17 mouse cellular contexts compared by ENCODE assay signal in genomic region chr11:40851361-40851760, GRCm38 (mm10).
A peak's percentile ranks its signal among the peaks of the same experiment; 100 is the strongest.
DNase-seq lines count a peak whose midpoint lies in the region; ATAC-seq lines count a peak whose summit lies in the region.
"Had no signal": no experiment of that assay in that cellular context is flagged by ENCODE, and none has a peak within 500 bp of the region (broad histone marks: within the 10 kb centered on the region; RNA-seq: fewer than 3 reads in every experiment).

No protein-coding gene starts in this region.

- H3K36me3 ChIP-seq in kidney, embryonic 16.5 days (ENCODE audit: insufficient read depth, low read length), result no peaks in the 10 kb centered on the region
- no peaks in the 10 kb centered on the region for H3K36me3 ChIP-seq in heart, embryonic 11.5 days (ENCODE audit: control insufficient read depth, insufficient read depth, low read length)
- H3K36me3 ChIP-seq: forebrain, embryonic 15.5 days; limb, embryonic 13.5 days had no signal

- no peak overlapping the region for H3K9ac ChIP-seq in kidney, embryonic 16.5 days (replicated peaks; ENCODE audit: low read length)
- no peak overlapping the region for H3K9ac ChIP-seq in heart, embryonic 11.5 days (ENCODE audit: low read depth, low read length)
- H3K9ac ChIP-seq: forebrain, embryonic 15.5 days; limb, embryonic 13.5 days had no signal

- no peak overlapping the region for H3K4me3 ChIP-seq in kidney, embryonic 16.5 days (ENCODE audit: low read length)
- no peak overlapping the region for H3K4me3 ChIP-seq in heart, embryonic 11.5 days (ENCODE audit: low read depth, low read length)
- H3K4me3 ChIP-seq: forebrain, embryonic 15.5 days; left cerebral cortex, adult 2 months; limb, embryonic 13.5 days; myocyte had no signal

- WGBS in kidney, embryonic 16.5 days, result 60% methylated on average over 1 of the region's 1 CpGs
- WGBS in heart, embryonic 11.5 days (ENCODE audit: insufficient replicate concordance), result 79% methylated on average over 1 of the region's 1 CpGs

- H3K27me3 ChIP-seq in kidney, embryonic 16.5 days (ENCODE audit: insufficient read depth, low read length), result no peaks in the 10 kb centered on the region
- no peaks in the 10 kb centered on the region for H3K27me3 ChIP-seq in heart, embryonic 11.5 days (ENCODE audit: control insufficient read depth, insufficient read depth, low read length)
- H3K27me3 ChIP-seq: forebrain, embryonic 15.5 days; limb, embryonic 13.5 days had no signal

- ATAC-seq in kidney, embryonic 16.5 days (ENCODE audit: low FRiP score, low TSS enrichment), result no peak; the same call in 1 of the 2 replicates
- peak; percentile 22; the same call in 1 of the 2 replicates for ATAC-seq in heart, embryonic 11.5 days (replicated peaks; ENCODE audit: insufficient number of reproducible peaks, low FRiP score, low TSS enrichment)
- no peak for ATAC-seq in megakaryocyte progenitor cell, adult 5-6 weeks (replicated peaks; ENCODE audit: poor library complexity)

- no peak overlapping the region for H3K4me2 ChIP-seq in kidney, embryonic 16.5 days (replicated peaks; ENCODE audit: low read depth, low read length)
- no peak overlapping the region; the same call in 1 of the 2 replicates for H3K4me2 ChIP-seq in heart, embryonic 11.5 days
- H3K4me2 ChIP-seq: forebrain, embryonic 15.5 days; limb, embryonic 13.5 days; midbrain, embryonic 11.5 days had no signal

- H3K9me3 ChIP-seq in kidney, embryonic 16.5 days (ENCODE audit: low read length), result no peaks in the 10 kb centered on the region
- H3K9me3 ChIP-seq in heart, embryonic 11.5 days (replicated peaks; ENCODE audit: control insufficient read depth, low read length), result no peaks in the 10 kb centered on the region
- H3K9me3 ChIP-seq: forebrain, embryonic 15.5 days; limb, embryonic 13.5 days had no signal

- peak overlapping the region; percentile 45 for H3K27ac ChIP-seq in kidney, embryonic 16.5 days (ENCODE audit: low read length)
- H3K27ac ChIP-seq in heart, embryonic 11.5 days (ENCODE audit: low read depth, low read length), result peak overlapping the region; percentile 37; the same call in 1 of the 2 replicates
- H3K27ac ChIP-seq: forebrain, embryonic 15.5 days; left cerebral cortex, adult 2 months; limb, embryonic 13.5 days had no signal

- peak; percentile 10 for DNase-seq in cerebellum, postnatal 10 days
- DNase-seq in cerebellum, adult 11-12 months, result no peak
- no peak for DNase-seq in kidney, adult 8-10 months
- peak; percentile 10 for DNase-seq in heart, postnatal 4 days
- DNase-seq in thymus, postnatal 25 days, result no peak
- DNase-seq: cerebellum, adult 8-10 months; embryo, embryonic 11 days; gastrocnemius, postnatal 25 days; right cerebral cortex, postnatal 14 days had no signal

- H3K4me1 ChIP-seq in kidney, embryonic 16.5 days (ENCODE audit: insufficient read depth, low read length), result no peaks in the 10 kb centered on the region
- H3K4me1 ChIP-seq in heart, embryonic 11.5 days (ENCODE audit: control insufficient read depth, insufficient read depth, low read length), result peaks cover 7% of the 10 kb centered on the region; the same call in 1 of the 2 replicates
- H3K4me1 ChIP-seq: forebrain, embryonic 15.5 days; limb, embryonic 13.5 days had no signal

Comparison
In these comparisons a context has a peak if more than half of its experiments do, and no peak if none do; other contexts are left out.
1. DNase-seq: peak in cerebellum, postnatal 10 days (2 of 2) and heart, postnatal 4 days (single experiment); none in cerebellum, adult 11-12 months (single experiment), kidney, adult 8-10 months (0 of 2) and thymus, postnatal 25 days (single experiment).